Mouse (Mus musculus) right cerebral cortex, postnatal 14 days (tissue): ENCODE results near the gene Trappc5.

Source experiments
- DNase-seq: peaks from one replicate; pipeline ENCODE4 v3.0.0; 2022

The Trappc5 gene

GRCm38 (mm10) chr8:3676131-3676992 lies at the start of gene Trappc5:
TSS of gene Trappc5 (plus strand) at chr8:3676299.
- DNase-seq, result peak; percentile 90

GRCm38 (mm10) chr8:3626971-3627370 lies 49.1 kb upstream of the Trappc5 start:
- no peak for DNase-seq

- DNase-seq, result no peak
Observed at GRCm38 (mm10) chr8:3628014-3628413, 48.1 kb upstream of the Trappc5 start.

- DNase-seq, result peak; percentile 66
Observed at GRCm38 (mm10) chr8:3630647-3631477, 45.2 kb upstream of the Trappc5 start, which contains the start of gene Stxbp2. TSS of gene Stxbp2 (plus strand) at chr8:3630955.

GRCm38 (mm10) chr8:3631478-3631875 lies 44.6 kb upstream of the Trappc5 start:
- DNase-seq, result no peak

- DNase-seq, result no peak
Observed at GRCm38 (mm10) chr8:3645804-3646203, 30.3 kb upstream of the Trappc5 start.

- DNase-seq, result no peak
Observed at GRCm38 (mm10) chr8:3646824-3647531, 29.1 kb upstream of the Trappc5 start.

GRCm38 (mm10) chr8:3647561-3647960 lies 28.5 kb upstream of the Trappc5 start:
- no peak for DNase-seq

GRCm38 (mm10) chr8:3648268-3648667 lies 27.8 kb upstream of the Trappc5 start:
- no peak for DNase-seq

GRCm38 (mm10) chr8:3648990-3649389 lies 27.1 kb upstream of the Trappc5 start:
- DNase-seq, result no peak

GRCm38 (mm10) chr8:3652845-3653244 lies 23.3 kb upstream of the Trappc5 start:
- no peak for DNase-seq

- DNase-seq, result no peak
Observed at GRCm38 (mm10) chr8:3654726-3655508, 21.2 kb upstream of the Trappc5 start.

GRCm38 (mm10) chr8:3655526-3655925 lies 20.6 kb upstream of the Trappc5 start, which contains the start of gene Retn:
TSS of gene Retn (plus strand) at chr8:3655770.
- no peak for DNase-seq

- DNase-seq, result peak; percentile 39
Observed at GRCm38 (mm10) chr8:3656725-3657381, 19.2 kb upstream of the Trappc5 start.

- DNase-seq, result no peak
Observed at GRCm38 (mm10) chr8:3660889-3661288, 15.2 kb upstream of the Trappc5 start.

- no peak for DNase-seq
Observed at GRCm38 (mm10) chr8:3664405-3664804, 11.7 kb upstream of the Trappc5 start.

- DNase-seq, result no peak
Observed at GRCm38 (mm10) chr8:3665507-3665906, 10.6 kb upstream of the Trappc5 start, which contains the start of gene Mcemp1. TSS of gene Mcemp1 (plus strand) at chr8:3665754.

GRCm38 (mm10) chr8:3670388-3670787 lies 5.7 kb upstream of the Trappc5 start:
- DNase-seq, result no peak

- DNase-seq, result peak; percentile 88
Observed at GRCm38 (mm10) chr8:3671980-3672491, 4.1 kb upstream of the Trappc5 start, which contains the start of gene Fcor. TSS of gene Fcor (minus strand) at chr8:3672362.

- no peak for DNase-seq
Observed at GRCm38 (mm10) chr8:3674671-3675070, 1.4 kb upstream of the Trappc5 start.

- DNase-seq, result no peak
Observed at GRCm38 (mm10) chr8:3676993-3677579, 987 bp downstream of the Trappc5 start.
